Mouse (Mus musculus): ENCODE measurements around the gene Glg1.
"Not testable (repeated sequence)": the region's sequence is repeated elsewhere in the genome, so short reads cannot be mapped to it uniquely, and the experiment has no call there.

The Glg1 gene

GRCm38 (mm10) chr8:111252487-111253112, 6.4 kb downstream of the Glg1 start:
- ATAC-seq (ENCODE audit: low TSS enrichment): no peak

- no peak for ATAC-seq (ENCODE audit: low TSS enrichment)
These were observed 8.9 kb downstream of the Glg1 start for GRCm38 (mm10) chr8:111250111-111250510.

- ATAC-seq (ENCODE audit: low TSS enrichment): no peak
These were observed 10.9 kb downstream of the Glg1 start for GRCm38 (mm10) chr8:111248136-111248535.

- not testable (repeated sequence) for ATAC-seq (ENCODE audit: low TSS enrichment)
These were observed 12.2 kb downstream of the Glg1 start for GRCm38 (mm10) chr8:111246864-111247263.

- ATAC-seq (ENCODE audit: low TSS enrichment): peak; percentile 62; the same call in 1 of the 2 replicates
These were observed 12.7 kb downstream of the Glg1 start for GRCm38 (mm10) chr8:111246287-111246830.

GRCm38 (mm10) chr8:111237301-111237700, 21.7 kb downstream of the Glg1 start:
- ATAC-seq (ENCODE audit: low TSS enrichment): no peak

- no peak for ATAC-seq (ENCODE audit: low TSS enrichment)
These were observed 25.3 kb downstream of the Glg1 start for GRCm38 (mm10) chr8:111233730-111234129.

GRCm38 (mm10) chr8:111224153-111224552, 34.9 kb downstream of the Glg1 start:
- ATAC-seq (ENCODE audit: low TSS enrichment): no peak

GRCm38 (mm10) chr8:111218107-111218506, 40.9 kb downstream of the Glg1 start:
- ATAC-seq (ENCODE audit: low TSS enrichment): peak; percentile 98

- ATAC-seq (ENCODE audit: low TSS enrichment): no peak
These were observed 45.6 kb downstream of the Glg1 start for GRCm38 (mm10) chr8:111213406-111213805.

- peak; percentile 88 for ATAC-seq (ENCODE audit: low TSS enrichment)
These were observed 47.8 kb downstream of the Glg1 start for GRCm38 (mm10) chr8:111211180-111211579.

- ATAC-seq (ENCODE audit: low TSS enrichment): no peak; the same call in 1 of the 2 replicates
These were observed 49.1 kb downstream of the Glg1 start for GRCm38 (mm10) chr8:111209874-111210273.

- no peak for ATAC-seq (ENCODE audit: low TSS enrichment)
These were observed 52.7 kb downstream of the Glg1 start for GRCm38 (mm10) chr8:111206321-111206720.

- no peak for ATAC-seq (ENCODE audit: low TSS enrichment)
These were observed 54.0 kb downstream of the Glg1 start for GRCm38 (mm10) chr8:111205033-111205432.

GRCm38 (mm10) chr8:111203341-111203740, 55.7 kb downstream of the Glg1 start:
- ATAC-seq (ENCODE audit: low TSS enrichment): no peak

GRCm38 (mm10) chr8:111197966-111198365, 61.0 kb downstream of the Glg1 start:
- no peak for ATAC-seq (ENCODE audit: low TSS enrichment)

- ATAC-seq (ENCODE audit: low TSS enrichment): no peak
These were observed 62.8 kb downstream of the Glg1 start for GRCm38 (mm10) chr8:111196181-111196580.

GRCm38 (mm10) chr8:111188594-111189211, 70.3 kb downstream of the Glg1 start:
- ATAC-seq (ENCODE audit: low TSS enrichment): no peak

GRCm38 (mm10) chr8:111187470-111187869, 71.5 kb downstream of the Glg1 start:
- no peak for ATAC-seq (ENCODE audit: low TSS enrichment)

- peak; percentile 76 for ATAC-seq (ENCODE audit: low TSS enrichment)
These were observed 73.5 kb downstream of the Glg1 start for GRCm38 (mm10) chr8:111185472-111185947.

GRCm38 (mm10) chr8:111171661-111172060, 87.4 kb downstream of the Glg1 start:
- ATAC-seq (ENCODE audit: low TSS enrichment): no peak

- peak; percentile 86 for ATAC-seq (ENCODE audit: low TSS enrichment)
These were observed 101.4 kb downstream of the Glg1 start for GRCm38 (mm10) chr8:111157617-111158016.

All from frontal cortex, adult (tissue).